Mouse (Mus musculus) left cerebral cortex, postnatal 36 days (tissue): Measurements from ENCODE around the gene Dll1. TPM values are rescaled to one million over a fixed set of nuclear protein-coding genes. Genes with fewer than 3 reads are reported as not detected.

Experiments used
- DNase-seq, 2 experiments: peaks; one replicate each; pipeline ENCODE4 v3.0.0; 2021 to 2022; ENCODE audit warnings: low spot score in 2 of 2, mixed read lengths in 1 of 2
- intact Hi-C: fragments of 180-260 bp; cut with DNase I; formaldehyde crosslinking; loops from one replicate; pipeline ENCODE4 v1.15.1; 2025
- total RNA-seq, 2 experiments: library from RNA; stranded (reverse); gene quantifications; 2 replicates each; pipeline ENCODE4 v1.2.3; 2021

Gene Dll1
- 1 to 10 TPM; 4.8 to 5.3 TPM for total RNA-seq

DNA sequence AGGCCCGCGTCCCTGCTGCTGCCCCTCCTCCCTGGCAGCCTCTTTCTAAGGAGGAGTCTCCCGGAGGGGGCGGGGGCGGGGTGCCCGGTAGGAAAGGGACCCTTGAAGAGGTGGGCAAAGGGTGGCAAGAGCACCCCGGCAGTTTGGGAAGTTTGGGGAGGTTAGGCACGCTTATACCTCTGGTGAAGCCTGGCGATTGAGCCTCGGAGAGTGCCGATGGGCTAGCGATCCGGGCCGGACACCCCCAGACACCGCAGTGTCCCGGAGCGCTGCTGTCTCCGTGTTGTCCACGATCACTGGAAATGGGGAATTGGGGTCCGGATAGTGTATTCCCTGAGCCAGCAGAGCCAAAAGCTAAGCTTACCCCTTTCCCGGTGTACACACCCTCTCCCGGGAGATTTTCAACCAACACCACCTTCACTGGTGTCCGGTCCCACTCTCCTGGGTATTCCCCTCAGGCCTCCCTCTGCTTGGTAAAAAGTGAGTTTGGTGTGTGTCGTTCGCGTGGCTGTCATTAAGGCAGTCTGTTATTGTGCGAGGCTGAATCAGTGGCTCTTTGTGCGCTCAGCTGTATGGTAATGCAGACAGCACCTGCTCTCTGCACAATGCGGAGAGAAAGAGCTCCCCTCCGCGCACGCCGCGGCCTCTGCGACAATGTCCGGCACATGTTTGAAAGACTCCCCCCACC lies at the start of gene Dll1:
Gene Dll1, minus strand, starts transcription at position 379 of the 688 bp plus-strand sequence.
- intact Hi-C loops: loop anchor here (1.0 to 5.0 kb wide), 2 partner anchors 169 to 311 kb away; no protein-coding TSS in a partner anchor
- DNase-seq: peak in 1 of 2 experiments; percentile 19

DNA sequence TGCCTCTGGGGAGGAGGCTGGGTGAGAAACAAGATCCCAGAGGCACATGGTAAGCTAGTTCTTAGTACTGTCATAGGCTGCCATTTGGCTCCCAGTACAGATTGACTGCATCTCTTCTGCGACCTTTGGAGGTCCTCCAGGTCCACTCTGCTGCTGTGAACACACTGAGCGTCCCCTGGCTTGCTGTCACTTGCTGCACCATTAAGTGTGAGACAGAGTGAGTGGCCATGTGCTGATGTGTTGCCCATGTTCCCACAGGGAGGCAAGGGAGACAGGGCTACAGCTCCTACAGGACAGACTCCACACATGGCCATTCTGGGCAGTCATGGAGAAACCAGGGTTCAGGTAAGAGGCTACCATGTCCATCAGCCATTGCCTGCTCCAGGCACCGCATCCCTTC lies 49.3 kb upstream of the Dll1 start:
- intact Hi-C loops: no loop called here
- no peak for DNase-seq

DNA sequence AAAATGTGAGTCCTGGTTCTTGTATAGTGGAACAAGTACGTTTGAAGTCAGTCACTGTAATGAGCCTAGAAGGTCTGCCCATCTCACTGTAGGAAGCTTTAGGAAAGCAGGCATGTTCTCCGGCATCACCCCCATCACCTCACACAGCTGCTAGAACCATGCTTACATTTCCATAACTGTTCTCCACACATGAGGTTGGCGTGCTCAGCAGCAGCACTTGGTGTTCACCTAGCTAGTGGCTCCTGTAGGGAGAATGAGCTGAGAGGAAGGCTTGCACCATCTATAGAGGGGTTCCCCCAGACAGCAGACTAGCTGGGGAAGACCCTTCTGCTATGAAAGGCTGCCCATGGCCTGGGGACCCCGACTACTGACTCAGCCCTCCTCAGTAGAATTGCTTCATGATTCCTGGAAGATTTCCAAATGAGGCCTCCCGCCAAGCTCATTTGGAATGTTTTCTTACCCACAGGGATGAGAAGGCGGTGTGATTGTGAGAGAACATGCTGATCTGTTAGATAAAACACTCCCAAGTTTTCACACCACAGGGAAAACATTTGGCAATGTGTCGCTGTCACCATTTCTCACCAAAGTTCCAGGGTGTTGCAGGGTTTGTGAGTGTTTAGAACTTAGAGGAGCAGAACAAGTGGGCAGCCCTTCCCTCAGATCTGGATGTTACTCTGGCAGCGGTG lies 46.6 kb upstream of the Dll1 start:
- peak; percentile 81 to 82 for DNase-seq
- intact Hi-C loops: no loop called here

DNA sequence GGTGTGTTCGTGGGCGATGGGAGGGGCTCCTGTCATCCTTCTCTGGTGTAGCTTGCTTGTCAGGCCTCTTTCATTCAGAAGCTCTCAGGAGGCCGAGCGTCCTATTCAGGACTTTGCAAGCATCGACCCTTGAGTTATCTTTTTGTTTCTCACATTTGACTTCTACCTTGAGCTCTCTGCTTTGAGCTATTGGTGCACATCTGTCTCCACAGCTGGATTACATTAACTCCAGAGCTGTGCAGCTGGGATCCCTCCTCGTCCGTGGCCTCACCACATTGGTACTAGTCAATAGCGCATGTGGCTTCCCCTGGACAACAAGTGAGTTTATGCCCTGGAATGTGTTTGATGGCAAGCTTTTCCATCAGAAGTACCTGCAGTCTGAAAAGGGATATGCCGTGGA lies 46.0 kb upstream of the Dll1 start:
- intact Hi-C loops: no loop called here
- DNase-seq: no peak

DNA sequence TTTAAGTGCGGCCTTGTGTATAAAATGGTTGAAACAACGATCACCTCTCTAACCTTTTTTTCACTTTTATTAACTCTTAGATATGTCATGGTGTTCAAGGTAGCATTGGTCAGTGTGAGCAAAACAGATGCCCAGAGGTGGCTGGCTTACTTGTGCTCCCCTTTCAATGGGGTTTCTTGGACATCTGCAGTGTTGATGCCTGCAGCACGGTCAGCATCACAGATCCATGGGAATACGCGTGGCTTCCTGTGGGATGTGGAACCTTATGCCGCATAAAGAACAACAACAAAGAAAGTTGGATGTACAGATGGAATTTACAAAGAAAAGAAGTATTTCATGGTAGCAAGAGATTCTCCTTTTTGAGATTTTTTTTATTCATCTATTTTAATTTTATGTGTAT lies 44.8 kb upstream of the Dll1 start:
- intact Hi-C loops: no loop called here
- DNase-seq: no peak

DNA sequence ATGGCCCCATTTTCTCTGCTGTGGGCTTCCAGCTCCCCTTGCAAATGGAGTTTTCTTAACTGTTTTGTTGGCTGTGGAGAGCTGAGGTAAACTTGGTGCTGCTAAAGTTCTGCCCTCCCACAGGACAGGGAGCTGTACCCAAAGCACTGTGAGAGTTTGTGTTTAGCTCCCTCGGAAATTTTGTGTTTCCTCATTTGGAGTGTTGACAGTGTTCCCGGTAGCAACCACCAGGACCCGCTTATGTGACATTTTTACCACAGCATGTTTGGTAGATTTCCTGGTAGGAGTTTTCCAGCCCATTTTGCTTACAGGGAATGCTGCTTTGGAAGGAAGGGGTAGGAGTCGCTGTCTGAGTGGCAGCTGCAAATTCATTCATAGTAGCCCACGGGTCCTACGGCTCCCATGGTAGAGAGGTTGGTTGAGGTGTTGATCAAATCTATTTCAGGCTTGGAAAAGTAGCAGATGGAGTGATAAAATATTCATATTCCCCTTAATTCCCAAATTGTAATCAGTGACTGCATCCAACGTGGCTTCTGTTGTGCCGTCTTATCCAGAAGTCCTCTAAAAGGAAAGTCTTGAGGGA lies 43.4 kb upstream of the Dll1 start:
- intact Hi-C loops: no loop called here
- peak; percentile 15 to 27 for DNase-seq

DNA sequence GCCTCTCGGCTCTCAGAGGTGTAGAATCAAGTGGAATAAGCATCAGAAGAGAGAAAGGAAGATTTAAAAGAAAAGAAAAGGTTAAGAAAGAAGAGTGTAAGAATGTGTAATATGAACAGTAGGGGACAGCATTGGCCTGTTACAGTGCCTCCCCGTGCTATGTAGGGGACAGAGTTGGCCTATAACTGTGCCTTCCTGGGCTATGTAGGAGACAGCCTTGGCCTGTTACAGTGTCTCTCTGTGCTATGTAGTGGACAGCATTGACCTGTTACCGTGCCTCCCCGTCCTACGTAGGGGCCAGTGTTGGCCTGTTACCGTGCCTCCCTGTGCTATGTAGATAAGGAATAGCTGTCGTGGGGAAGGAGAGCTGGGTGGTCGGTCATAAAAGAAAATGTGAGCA lies 42.9 kb upstream of the Dll1 start:
- no peak for DNase-seq
- intact Hi-C loops: no loop called here

DNA sequence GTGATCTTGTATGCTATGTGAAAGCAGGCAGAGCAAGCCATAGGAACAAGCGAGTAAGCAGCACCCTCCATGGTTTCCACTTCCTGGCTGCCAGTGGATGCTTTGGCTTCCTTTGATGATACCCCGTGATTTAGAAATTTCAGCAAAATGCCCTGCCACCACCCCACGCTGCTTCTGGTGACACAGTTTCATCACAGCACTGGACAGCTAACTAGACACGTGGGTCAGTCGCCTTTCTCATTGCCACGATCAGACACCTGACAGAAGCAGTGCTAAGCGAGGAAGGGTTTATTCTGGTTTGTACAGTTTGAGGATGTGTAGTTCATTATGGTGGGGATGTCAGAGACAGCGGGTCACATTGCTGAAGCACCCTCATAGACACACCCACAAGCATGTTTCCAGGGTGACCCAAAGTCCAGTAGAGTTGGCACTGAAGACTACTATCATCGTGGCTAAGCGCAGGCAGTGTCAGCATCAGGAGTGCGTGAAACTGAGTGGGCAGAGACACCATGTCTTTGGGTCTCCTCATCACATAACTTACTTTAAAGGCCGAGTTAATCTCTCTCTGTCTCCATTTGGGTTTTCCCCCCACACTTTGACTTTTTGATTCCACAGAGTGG lies 40.0 kb upstream of the Dll1 start:
- intact Hi-C loops: no loop called here
- DNase-seq: no peak

DNA sequence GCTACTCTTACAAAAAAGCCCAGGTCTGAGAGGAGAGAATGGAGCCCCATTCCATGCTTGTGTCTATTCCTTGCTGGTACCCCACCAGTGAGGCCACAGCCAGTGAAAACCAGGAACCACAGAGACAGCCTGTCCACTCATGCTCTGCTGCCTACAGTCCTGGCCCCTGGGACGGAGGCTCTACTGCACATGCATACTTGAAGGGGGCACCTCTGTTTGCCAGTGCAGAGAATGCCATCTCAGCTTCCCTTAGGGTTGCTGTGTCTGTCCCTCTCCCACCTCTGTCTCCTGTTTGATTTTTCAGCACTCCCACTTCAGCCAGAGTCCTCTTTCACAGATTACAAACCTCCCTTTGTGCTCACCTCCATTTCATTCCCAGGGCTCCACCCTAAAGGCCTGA lies 34.2 kb upstream of the Dll1 start:
- intact Hi-C loops: no loop called here
- DNase-seq: no peak

DNA sequence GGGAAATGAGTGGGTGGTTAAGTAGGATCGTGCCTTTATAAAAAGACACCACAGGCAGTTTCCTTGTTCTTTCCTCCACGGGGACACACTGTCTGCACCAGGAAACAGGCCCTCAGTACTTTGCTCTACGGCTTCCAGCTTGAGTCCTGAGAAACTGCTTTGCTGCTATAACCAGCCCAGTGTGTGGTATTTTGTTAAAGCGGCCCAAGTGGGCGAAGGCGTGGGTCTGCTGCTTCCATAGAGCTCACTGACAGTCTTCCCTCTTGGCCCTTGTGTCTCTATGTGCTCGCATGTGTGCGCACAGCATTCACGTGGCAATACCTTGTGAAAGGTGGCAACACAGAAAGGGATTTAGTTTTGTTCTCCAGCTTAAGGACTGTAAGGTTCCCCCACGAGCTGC lies 32.6 kb upstream of the Dll1 start:
- DNase-seq: peak; percentile 50 to 66
- intact Hi-C loops: no loop called here

DNA sequence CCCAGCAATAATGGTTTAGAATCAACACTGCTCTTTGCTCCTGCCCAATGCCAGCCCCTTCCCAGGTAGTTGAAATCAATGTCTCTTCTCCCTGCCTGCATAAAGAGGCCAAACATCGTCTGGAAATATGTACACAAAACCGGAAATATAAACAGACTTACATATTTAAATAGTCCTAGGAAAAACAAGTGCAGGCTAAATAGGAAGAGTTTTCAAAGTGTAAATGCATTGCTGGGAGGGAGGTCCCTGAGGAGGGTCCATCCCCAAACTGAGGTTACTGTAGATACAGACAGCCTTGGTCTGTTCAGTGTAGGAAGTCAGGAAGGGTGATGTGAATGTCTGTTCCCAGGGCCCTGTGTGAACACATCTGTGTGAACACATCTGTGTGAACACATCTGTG lies 29.9 kb upstream of the Dll1 start:
- intact Hi-C loops: no loop called here
- DNase-seq: no peak

DNA sequence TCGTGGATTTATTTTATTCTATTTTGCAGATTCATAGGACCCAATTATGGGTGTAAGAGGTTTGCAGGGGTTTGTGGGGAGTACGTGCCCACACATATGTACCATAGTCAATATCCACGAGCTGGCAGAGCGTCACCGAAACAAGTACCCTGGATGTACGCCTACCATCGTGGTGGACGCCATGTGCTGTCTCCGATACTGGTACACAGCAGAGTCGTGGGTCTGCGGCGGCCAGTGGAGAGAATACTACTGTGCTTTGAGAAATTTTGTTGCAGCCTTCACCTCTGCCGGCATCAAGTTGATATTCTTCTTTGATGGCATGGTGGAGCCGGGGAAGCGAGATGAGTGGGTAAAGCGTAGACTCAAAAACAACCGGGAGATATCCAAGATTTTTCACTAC lies 25.0 kb upstream of the Dll1 start:
- intact Hi-C loops: no loop called here
- no peak for DNase-seq

DNA sequence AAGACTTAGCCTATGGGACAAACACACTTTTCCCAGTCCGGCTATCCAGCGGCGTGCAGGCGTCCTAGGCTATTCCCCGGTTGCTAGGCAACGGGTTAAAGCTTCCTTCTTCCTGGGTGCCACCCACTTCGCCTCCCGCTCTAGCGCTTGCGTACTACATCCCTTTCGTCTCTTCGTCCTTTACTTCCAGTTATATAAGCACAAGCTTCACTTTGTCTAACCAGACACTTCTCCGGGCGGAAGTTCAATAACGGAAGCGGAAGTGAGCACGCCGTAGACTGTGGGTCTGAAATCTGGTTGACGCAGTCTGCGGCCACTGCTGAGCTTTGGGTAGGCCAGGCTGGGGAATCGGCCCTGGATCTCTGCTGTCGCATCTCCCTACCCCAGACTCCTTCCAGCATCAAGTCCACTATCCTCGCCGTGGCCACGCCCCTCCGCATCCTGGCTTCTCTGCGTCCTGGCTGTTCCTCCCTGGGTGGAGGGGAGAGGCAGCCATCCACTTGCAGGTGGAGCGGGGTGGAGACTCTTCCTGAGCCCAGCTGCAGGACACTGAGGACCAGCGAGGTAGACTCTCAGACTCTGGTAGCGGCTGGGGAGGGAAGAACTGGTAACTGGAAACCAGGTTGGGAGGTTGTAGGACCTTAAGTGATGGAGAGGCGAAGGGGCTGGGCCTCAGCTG lies 19.5 kb upstream of the Dll1 start, which contains the start of gene Fam120b:
Gene Fam120b, plus strand, starts transcription at position 206 of the 679 bp plus-strand sequence.
- intact Hi-C loops: loop anchor here (5.0 kb wide), 1 partner anchor 71 kb away; no protein-coding TSS in a partner anchor

DNA sequence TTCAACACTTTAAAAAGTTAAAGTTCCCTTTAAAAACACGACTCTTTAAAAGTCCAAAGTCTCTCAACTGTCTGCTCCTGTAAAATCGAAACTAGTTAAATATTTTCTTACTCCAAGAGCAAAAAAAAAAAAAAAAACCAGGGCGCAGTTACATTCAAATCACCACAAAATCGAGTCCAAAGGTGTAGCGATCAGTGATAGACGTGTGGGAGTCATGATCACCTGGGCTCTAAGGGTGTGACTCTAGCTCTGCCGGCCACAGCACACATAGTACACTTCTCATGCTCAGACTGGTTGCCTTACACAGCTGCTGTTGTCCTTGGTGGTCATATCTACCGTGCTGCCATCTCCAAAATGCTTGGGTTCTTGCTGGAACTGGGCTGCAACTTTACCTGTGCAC lies 12.7 kb upstream of the Dll1 start:
- no peak for DNase-seq

More for the DNA sequence above, 19.5 kb upstream of the Dll1 start, which contains the start of gene Fam120b:
- DNase-seq: peak; percentile 90 to 92

DNA sequence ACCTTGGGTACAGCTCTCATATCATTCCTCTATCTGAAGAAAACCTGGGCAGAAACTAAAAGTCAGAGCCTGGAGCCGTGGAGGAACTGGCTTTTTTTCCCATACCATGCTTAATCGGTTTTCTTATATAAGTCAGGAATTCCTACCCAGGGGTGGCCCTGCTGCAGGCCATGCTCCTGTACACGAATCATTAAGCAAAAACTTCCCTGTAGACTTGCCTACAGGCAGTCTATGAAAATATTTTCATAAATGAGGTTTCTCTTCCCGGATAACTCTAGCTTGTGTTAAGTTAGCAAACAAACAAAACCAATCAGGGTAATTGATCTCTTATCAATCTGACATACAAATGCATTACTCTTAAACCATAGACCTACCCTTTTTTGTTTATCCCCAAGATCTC lies 12.2 kb upstream of the Dll1 start:
- DNase-seq: no peak
- intact Hi-C loops: no loop called here

More for the DNA sequence above, 12.7 kb upstream of the Dll1 start:
- intact Hi-C loops: no loop called here

DNA sequence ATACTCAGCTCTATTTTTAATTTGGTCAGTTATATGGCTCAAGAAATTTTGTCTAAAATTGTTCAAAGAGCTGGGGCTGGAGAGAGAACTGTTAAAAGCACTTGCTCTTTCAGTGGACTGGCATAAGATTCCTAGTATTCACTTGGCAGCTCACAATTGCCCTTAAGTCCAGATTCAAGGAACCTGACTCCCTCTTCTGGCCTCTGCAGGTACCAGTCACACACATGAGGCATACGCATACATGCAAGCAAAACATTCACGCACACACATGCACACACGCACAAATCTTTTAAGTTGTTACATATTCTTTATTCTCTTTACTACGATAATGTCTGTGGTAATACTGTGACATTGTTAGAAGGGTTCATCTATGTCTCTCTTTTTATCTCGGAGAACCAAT lies 6.7 kb upstream of the Dll1 start:
- no peak for DNase-seq

DNA sequence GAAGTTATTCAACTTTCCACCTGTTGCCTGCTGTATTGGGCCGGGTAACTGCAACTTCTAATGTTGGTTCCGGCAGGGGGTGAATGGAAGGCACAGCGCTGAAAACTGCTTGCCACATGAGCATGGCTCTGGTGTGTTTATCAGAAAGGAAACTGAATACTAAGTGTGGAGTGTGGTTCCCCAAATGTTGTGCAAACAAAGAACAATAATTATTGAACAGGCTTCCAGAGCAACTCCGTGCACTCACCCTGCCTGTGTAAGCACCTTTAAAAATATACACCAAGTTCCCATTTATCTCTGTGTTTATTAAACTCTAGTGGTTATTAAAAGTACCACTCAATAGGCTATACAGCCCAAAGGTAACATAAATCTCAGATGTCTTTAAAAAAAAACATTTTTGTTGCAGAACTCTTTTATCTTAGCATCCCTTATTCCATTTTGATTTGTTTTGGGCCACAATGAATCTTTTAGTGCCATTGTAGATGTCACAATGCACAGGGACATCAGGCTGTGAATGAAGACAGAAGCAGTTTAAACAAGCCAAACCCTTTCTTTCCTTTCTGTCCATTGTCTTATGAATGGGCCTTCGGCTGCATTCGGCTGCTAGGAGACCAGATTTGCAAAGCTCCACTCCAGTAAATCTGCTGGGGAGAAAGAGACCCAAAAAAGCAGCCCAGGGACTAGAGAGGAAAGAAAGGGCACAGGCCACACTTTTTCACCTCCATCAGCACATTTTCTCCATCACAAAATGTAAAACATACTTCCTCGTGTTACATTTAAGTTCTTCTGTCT lies 5.4 kb upstream of the Dll1 start:
- intact Hi-C loops: no loop called here
- no peak for DNase-seq

More for the DNA sequence above, 6.7 kb upstream of the Dll1 start:
- intact Hi-C loops: no loop called here

DNA sequence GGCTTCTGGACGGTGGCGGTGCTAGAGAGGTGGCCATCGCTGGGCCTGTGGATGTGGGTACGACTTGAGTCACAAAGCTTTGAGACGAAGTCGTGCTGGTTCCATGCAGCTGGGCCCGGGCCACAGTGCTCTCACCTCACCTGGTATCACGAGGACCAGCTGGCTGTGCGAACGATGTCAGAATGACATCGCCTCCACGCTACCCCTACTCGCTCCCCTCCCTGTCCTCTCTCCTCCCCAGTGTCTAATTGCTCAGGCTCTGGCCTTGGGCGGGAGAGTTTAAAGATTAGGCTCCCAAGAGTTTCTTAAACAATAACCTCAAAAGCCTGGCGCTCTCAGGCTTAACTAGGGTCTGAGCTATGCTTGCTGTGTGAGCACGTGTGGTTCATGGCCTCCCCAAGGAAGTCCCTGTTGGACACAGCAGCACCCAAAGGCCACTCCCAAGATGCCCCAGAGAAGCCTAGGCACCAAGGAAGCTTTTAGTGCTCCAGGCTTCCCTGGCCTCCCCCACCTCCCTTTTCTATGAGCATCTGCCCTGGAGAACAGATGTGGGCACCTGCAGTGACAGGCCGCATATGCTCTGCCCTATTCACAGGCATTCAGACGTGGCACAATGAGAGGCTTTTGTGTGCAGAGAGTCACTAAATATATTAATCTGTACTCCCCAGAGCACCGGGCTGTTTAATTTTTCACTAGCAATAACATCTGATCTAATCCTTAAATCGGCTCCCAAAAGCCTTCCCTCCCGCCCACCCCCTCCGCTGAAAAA lies 4.6 kb upstream of the Dll1 start:
- intact Hi-C loops: no loop called here
- no peak for DNase-seq
